Mouse (Mus musculus) G1E (cell line): Measurements from ENCODE around the gene Chrm4. TPM values are rescaled to one million over a fixed set of nuclear protein-coding genes. Genes with fewer than 3 reads are reported as not detected.

Experiments
- ATAC-seq: 2 replicates; pipeline ENCODE4 v1.8.0; 2016; ENCODE audit warnings: mild to moderate bottlenecking; ENCODE audit not compliant: insufficient number of reproducible peaks, poor library complexity, low FRiP score, severe bottlenecking; ENCODE audit errors: extremely low read depth
- DNase-seq: peaks from one replicate; pipeline ENCODE4 v3.0.0; 2012; ENCODE audit warnings: low spot score
- H3K27me3 ChIP-seq: 2 replicates; pipeline ENCODE4 v1.6.1; 2012; ENCODE audit warnings: mild to moderate bottlenecking, low read length, inconsistent platforms; ENCODE audit not compliant: insufficient read depth
- H3K36me3 ChIP-seq: replicated peaks from 2 replicates; pipeline ENCODE3; 2012; ENCODE audit warnings: mild to moderate bottlenecking, inconsistent platforms
- H3K4me1 ChIP-seq: 2 replicates; pipeline ENCODE4 v1.6.1; 2012; ENCODE audit warnings: low read depth, low read length, inconsistent platforms, mixed read lengths; ENCODE audit not compliant: insufficient read depth
- H3K4me3 ChIP-seq: 2 replicates; pipeline ENCODE4 v1.5.1; 2012; ENCODE audit warnings: low read depth, mild to moderate bottlenecking, inconsistent platforms, low read length, moderate library complexity, mixed read lengths
- H3K9me3 ChIP-seq: replicated peaks from 2 replicates; pipeline ENCODE4 v1.6.1; 2012; ENCODE audit warnings: inconsistent platforms
- CTCF ChIP-seq: IDR thresholded peaks from 2 replicates; pipeline ENCODE4 v1.5.1; 2012; ENCODE audit warnings: low read depth, low read length, inconsistent platforms, mixed read lengths
- GATA1 ChIP-seq: IDR thresholded peaks from 2 replicates; pipeline ENCODE4 v1.6.1; 2012; ENCODE audit warnings: borderline replicate concordance, low read length, inconsistent platforms, mixed read lengths
- GATA2 ChIP-seq: IDR thresholded peaks from 2 replicates; pipeline ENCODE4 v1.6.1; 2012; ENCODE audit warnings: low read depth, low read length, inconsistent platforms, borderline replicate concordance
- POLR2AphosphoS5 ChIP-seq: IDR thresholded peaks from 2 replicates; pipeline ENCODE4 v1.6.1; 2012; ENCODE audit warnings: low read depth, low read length, inconsistent platforms; ENCODE audit not compliant: insufficient replicate concordance
- TAL1 ChIP-seq: conservative IDR thresholded peaks from 2 replicates; pipeline ENCODE4 v1.6.1; 2012; ENCODE audit warnings: low read depth, low read length, inconsistent platforms, mixed read lengths
- polyA plus RNA-seq: library from polyadenylated mRNA; stranded (reverse); fragments of >175 nt; gene quantifications from 2 replicates; pipeline ENCODE4 v1.2.3, GENCODE M21; 2012
- total RNA-seq, 2 experiments: library from RNA; stranded (forward) in 1 of 2; stranded (reverse) in 1 of 2; fragments of 200-1000 nt in 1 of 2; fragments of >200 nt in 1 of 2; fragmentation: Nextera tagmentation in 1 of 2; gene quantifications; 2 replicates each; pipeline ENCODE4 v1.2.3; 2014 to 2017

The Chrm4 gene
- total and polyA plus RNA-seq, 3 experiments = 0.11 to 0.60 TPM; not detected in 1

- TF ChIP-seq TAL1 = no peak
- no peak for TF ChIP-seq CTCF
- TF ChIP-seq GATA2 = no peak
- TF ChIP-seq POLR2AphosphoS5 = no peak
- no peak for TF ChIP-seq GATA1
- H3K27me3 ChIP-seq = peaks cover 81% of the 10 kb centered on the region
- no peaks in the 10 kb centered on the region for H3K4me1 ChIP-seq
- no peak for ATAC-seq
- DNase-seq = no peak
- no peaks in the 10 kb centered on the region for H3K36me3 ChIP-seq
- no peaks in the 10 kb centered on the region for H3K9me3 ChIP-seq
- H3K4me3 ChIP-seq = no peak overlapping the region
These were observed 50.9 kb downstream of the Chrm4 start for GRCm38 (mm10) chr2:91977960-91978359.

Other genes with a start within 250 kb of the Chrm4 start
- 30.9 and 34.8 TPM in 2 replicates for gene Atg13, start 216.7 kb upstream of the Chrm4 start, total RNA-seq (2014; fragmentation: Nextera tagmentation)
- gene Atg13, start 216.7 kb upstream of the Chrm4 start, total RNA-seq (2017) = 5.9 and 8.5 TPM in 2 replicates
- gene Atg13, start 216.7 kb upstream of the Chrm4 start, polyA plus RNA-seq = 21.0 and 22.2 TPM in 2 replicates
- gene Harbi1, start 216.4 kb upstream of the Chrm4 start, total RNA-seq (2014; fragmentation: Nextera tagmentation) = 14.8 and 17.0 TPM in 2 replicates
- 14.8 and 15.2 TPM in 2 replicates for gene Harbi1, start 216.4 kb upstream of the Chrm4 start, total RNA-seq (2017)
- 1.2 and 2.9 TPM in 2 replicates for gene Harbi1, start 216.4 kb upstream of the Chrm4 start, polyA plus RNA-seq
- gene Ambra1, start 197.1 kb upstream of the Chrm4 start, total RNA-seq (2014; fragmentation: Nextera tagmentation) = 64.0 and 65.8 TPM in 2 replicates
- 13.2 and 14.3 TPM in 2 replicates for gene Ambra1, start 197.1 kb upstream of the Chrm4 start, total RNA-seq (2017)
- 29.8 and 30.5 TPM in 2 replicates for gene Ambra1, start 197.1 kb upstream of the Chrm4 start, polyA plus RNA-seq
- gene Mdk, start 5.0 kb downstream of the Chrm4 start, total RNA-seq (2014; fragmentation: Nextera tagmentation) = 4.5 and 4.9 TPM in 2 replicates
- gene Mdk, start 5.0 kb downstream of the Chrm4 start, total RNA-seq (2017) = 0.76 and 0.81 TPM in 2 replicates
- 5.5 and 5.8 TPM in 2 replicates for gene Mdk, start 5.0 kb downstream of the Chrm4 start, polyA plus RNA-seq
- gene Gm9821, start 18.5 kb downstream of the Chrm4 start, total RNA-seq (2014; fragmentation: Nextera tagmentation) = not detected in 2 replicates
- 1.6 and 1.8 TPM in 2 replicates for gene Gm9821, start 18.5 kb downstream of the Chrm4 start, total RNA-seq (2017)
- gene Gm9821, start 18.5 kb downstream of the Chrm4 start, polyA plus RNA-seq = 0.07 and 0.10 TPM in 2 replicates
- 290 and 308 TPM in 2 replicates for gene Dgkz, start 48.6 kb downstream of the Chrm4 start, total RNA-seq (2014; fragmentation: Nextera tagmentation)
- 115 and 146 TPM in 2 replicates for gene Dgkz, start 48.6 kb downstream of the Chrm4 start, total RNA-seq (2017)
- gene Dgkz, start 48.6 kb downstream of the Chrm4 start, polyA plus RNA-seq = 403 and 416 TPM in 2 replicates
- 2.5 and 2.8 TPM in 2 replicates for gene Creb3l1, start 97.3 kb downstream of the Chrm4 start, total RNA-seq (2014; fragmentation: Nextera tagmentation)
- 1.4 and 1.5 TPM in 2 replicates for gene Creb3l1, start 97.3 kb downstream of the Chrm4 start, total RNA-seq (2017)
- 1.1 and 1.4 TPM in 2 replicates for gene Creb3l1, start 97.3 kb downstream of the Chrm4 start, polyA plus RNA-seq
- gene Phf21a, start 165.9 kb downstream of the Chrm4 start, total RNA-seq (2014; fragmentation: Nextera tagmentation) = 76.2 and 76.4 TPM in 2 replicates
- 22.3 and 26.8 TPM in 2 replicates for gene Phf21a, start 165.9 kb downstream of the Chrm4 start, total RNA-seq (2017)
- 8.8 and 10.5 TPM in 2 replicates for gene Phf21a, start 165.9 kb downstream of the Chrm4 start, polyA plus RNA-seq